ENCODE assay signal across 35 mouse cellular contexts in the genomic region with DNA sequence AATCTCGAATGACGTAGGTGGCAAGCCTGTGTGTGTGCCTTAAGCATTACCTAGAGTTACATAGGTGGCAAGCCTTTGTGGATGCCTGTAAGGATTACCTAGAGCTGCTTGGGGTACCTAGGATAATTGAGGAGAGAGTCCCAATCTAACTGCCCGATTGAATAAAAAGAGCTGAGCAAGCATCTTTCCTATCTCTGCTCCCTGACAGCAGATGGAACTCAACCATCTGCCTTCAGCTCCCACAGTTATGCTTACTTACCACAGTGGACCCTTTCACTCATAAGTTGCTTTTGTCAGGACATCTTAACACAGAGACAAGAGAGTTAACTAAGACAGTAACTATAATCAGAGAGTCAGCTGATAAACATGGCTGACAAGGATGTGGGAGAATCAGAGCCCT.
"Had no signal": no experiment of that assay in that cellular context is flagged by ENCODE, and none has a peak within 500 bp of the region (broad histone marks: within the 10 kb centered on the region; RNA-seq: fewer than 3 reads in every experiment).

No protein-coding gene starts in this region.

- H3K4me1 ChIP-seq: heart, embryonic 12.5 days; hindbrain, embryonic 10.5 days; hindbrain, embryonic 12.5 days; hindbrain, embryonic 13.5 days; hindbrain, embryonic 15.5 days; intestine, embryonic 15.5 days; kidney, embryonic 15.5 days had no signal

- H3K4me3 ChIP-seq: heart, embryonic 12.5 days; heart, embryonic 13.5 days; heart, embryonic 15.5 days; hindbrain, embryonic 10.5 days; hindbrain, embryonic 12.5 days; hindbrain, embryonic 13.5 days; hindbrain, embryonic 15.5 days; intestine, embryonic 15.5 days; kidney, embryonic 15.5 days; layer of hippocampus, adult 2 months; left cerebral cortex, adult 2 months had no signal

- H3K9ac ChIP-seq: heart, embryonic 12.5 days; heart, embryonic 13.5 days; heart, embryonic 15.5 days; hindbrain, embryonic 12.5 days; hindbrain, embryonic 13.5 days; hindbrain, embryonic 14.5 days; hindbrain, embryonic 15.5 days; intestine, embryonic 15.5 days; kidney, embryonic 15.5 days had no signal

- H3K27me3 ChIP-seq: heart, embryonic 12.5 days; heart, embryonic 13.5 days; heart, embryonic 15.5 days; hindbrain, embryonic 12.5 days; hindbrain, embryonic 13.5 days; hindbrain, embryonic 15.5 days; intestine, embryonic 15.5 days; kidney, embryonic 15.5 days had no signal

- H3K9me3 ChIP-seq: heart, embryonic 12.5 days; heart, embryonic 13.5 days; heart, embryonic 15.5 days; hindbrain, embryonic 10.5 days; hindbrain, embryonic 12.5 days; hindbrain, embryonic 13.5 days; hindbrain, embryonic 15.5 days; intestine, embryonic 15.5 days; kidney, embryonic 15.5 days had no signal

- H3K36me3 ChIP-seq: heart, embryonic 12.5 days; heart, embryonic 13.5 days; heart, embryonic 15.5 days; hindbrain, embryonic 10.5 days; hindbrain, embryonic 12.5 days; hindbrain, embryonic 13.5 days; hindbrain, embryonic 15.5 days; intestine, embryonic 15.5 days; kidney, embryonic 15.5 days had no signal

- H3K4me2 ChIP-seq: heart, embryonic 11.5 days; heart, embryonic 12.5 days; heart, embryonic 13.5 days; heart, embryonic 15.5 days; hindbrain, embryonic 12.5 days; hindbrain, embryonic 13.5 days; hindbrain, embryonic 14.5 days; hindbrain, embryonic 15.5 days; intestine, embryonic 15.5 days; kidney, embryonic 15.5 days had no signal

- ATAC-seq: hindbrain, embryonic 16.5 days; hindbrain, postnatal 0 days; inflammation-experienced regulatory T-cells, adult 6 months; intestine, embryonic 15.5 days; intestine, embryonic 16.5 days; intestine, postnatal 0 days had no signal

- DNase-seq: heart, postnatal 10 days; heart, postnatal 14 days; heart, postnatal 36 days; heart, postnatal 4 days; kidney, adult 11 months; kidney, adult 18-20 months; kidney, adult 2 months; kidney, adult 8-10 months; kidney, adult 9 months; kidney, postnatal 10 days; kidney, postnatal 14 days; kidney, postnatal 25 days; kidney, postnatal 36 days; kidney, postnatal 4 days; layer of hippocampus, adult 9-11 months; layer of hippocampus, postnatal 36 days had no signal

- H3K27ac ChIP-seq: heart, embryonic 13.5 days; heart, embryonic 15.5 days; hindbrain, embryonic 10.5 days; hindbrain, embryonic 12.5 days; hindbrain, embryonic 13.5 days; hindbrain, embryonic 14.5 days; hindbrain, embryonic 15.5 days; hindbrain, postnatal 0 days; intestine, embryonic 15.5 days; kidney, embryonic 15.5 days; kidney, postnatal 0 days; layer of hippocampus, adult 2 months; left cerebral cortex, adult 2 months had no signal
